Mouse (Mus musculus): ENCODE data around the gene Btnl1. TPM values are rescaled to one million over a fixed set of nuclear protein-coding genes. Genes with fewer than 3 reads are reported as not detected.
A peak's percentile ranks its signal among the peaks of the same experiment; 100 is the strongest.

Gene Btnl1
- total RNA-seq (2021), result not detected

DNA sequence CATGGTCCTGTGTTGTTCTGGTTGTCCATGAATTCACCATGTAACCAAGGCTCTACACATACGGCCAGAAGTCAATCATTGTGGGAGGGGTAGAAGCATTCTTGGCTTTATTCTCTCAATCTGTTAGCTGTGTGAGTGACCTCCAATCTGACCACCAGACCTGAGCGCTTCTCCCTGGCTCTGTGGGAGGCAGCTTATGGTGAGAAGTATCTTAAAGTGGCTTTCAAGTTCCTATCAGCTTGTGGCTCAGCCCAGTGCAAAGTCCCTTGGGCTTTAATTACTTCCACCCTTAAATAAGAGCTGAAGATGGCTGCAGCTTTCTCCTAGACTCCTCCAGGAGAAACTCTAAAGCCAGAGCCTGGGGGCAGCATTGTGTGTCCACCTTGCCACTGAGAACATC is at the start of gene Btnl1:
Btnl1 (plus strand) TSS at position 286 of the 400 bp plus-strand sequence.
- no peak for DNase-seq (ENCODE audit: extremely low spot score in 1 of 2, low spot score in 1 of 2)

DNA sequence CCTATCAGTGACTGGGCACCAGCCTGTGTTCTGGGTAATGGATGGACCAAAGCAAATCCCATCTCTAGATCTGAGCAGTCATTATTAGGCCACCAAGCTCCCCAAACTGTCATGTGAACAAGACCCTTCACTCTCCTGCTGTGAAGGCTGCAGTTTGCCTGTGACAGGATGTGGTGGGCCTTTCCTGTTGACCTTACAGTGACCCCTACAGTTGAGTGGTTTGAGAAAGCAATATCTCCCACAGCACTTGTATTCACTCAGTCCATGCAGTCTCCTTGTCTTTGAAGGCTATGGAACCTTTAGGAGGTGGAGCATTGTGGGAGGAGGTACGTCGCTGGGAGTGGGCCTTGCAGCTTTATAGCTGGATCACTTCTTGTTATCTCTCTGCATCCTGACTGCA is 47.1 kb upstream of the Btnl1 start:
- DNase-seq (ENCODE audit: extremely low spot score in 1 of 2, low spot score in 1 of 2), result no peak

DNA sequence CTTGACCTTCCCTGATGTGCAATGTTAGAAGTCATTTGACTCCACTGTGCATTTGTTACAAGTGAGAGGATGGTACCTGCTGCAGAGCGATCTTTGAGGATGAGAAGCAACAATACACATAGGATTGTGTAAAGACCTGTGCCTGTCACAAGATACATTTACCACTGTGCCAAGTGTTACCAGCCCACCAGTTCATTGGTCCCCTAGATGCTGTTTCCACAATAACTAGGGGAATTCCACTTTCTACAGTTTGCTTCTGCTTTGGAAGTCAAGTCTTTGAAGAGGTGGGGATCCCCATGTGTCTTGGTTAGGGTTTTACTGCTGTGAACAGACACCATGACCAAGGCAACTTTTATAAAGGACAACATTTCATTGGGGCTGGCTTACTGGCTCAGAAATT is 45.7 kb upstream of the Btnl1 start:
- no peak for DNase-seq (ENCODE audit: extremely low spot score in 1 of 2, low spot score in 1 of 2)

DNA sequence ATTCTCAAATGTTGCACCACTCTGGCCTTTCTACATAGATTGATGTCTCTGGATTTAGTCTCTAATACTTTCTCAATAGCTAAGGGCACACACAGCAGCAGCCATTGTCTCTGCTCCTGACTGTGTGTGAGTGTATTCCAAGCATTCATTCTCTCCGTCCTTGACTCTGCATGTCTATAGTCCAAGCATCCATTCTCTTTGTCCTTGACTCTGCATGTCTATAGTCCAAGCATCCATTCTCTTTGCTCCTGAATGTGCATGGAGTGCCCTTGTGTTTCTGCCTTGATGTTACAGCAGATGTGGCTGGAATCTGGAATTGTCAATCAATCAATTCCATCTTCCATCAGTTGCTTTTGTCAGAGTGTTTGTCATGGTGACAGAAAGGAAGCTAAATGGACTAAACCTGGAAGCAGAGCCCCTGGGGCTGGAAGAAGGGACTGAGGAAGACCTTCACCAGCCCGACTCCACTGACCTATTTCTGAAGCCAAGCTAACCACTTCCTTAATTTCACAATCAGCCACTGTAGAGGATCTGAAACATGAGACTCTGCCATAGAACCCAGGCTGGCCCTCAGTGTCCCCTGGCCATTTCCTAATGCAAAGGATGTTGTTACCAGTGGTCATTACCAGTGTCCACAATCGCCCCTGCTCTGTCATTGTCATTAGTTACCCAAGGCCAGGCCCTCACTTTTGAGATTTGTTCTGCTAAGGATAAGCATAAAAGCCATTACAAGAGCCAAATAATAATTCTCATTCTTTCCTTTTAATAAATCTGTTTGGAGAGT is 36.1 kb upstream of the Btnl1 start:
- DNase-seq (ENCODE audit: extremely low spot score in 1 of 2, low spot score in 1 of 2), result no peak

DNA sequence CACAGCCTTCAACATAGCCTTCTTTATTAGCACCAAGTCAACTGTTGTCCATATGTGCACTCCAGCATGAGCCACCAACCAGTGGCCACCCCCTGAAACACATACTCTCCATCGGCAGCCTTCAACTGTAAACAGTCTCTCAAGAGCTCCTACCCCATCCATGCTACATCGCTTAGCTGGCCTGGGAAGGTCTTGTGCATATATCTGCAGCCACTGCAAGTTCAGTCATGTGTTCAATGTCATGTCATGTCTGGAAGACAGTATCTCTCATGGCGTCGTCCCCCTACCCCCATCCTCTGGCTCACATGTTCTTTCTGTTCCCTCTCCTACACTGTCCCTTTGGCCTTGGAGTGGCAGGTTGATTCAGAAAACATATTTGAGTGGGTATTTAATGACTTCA is 32.0 kb upstream of the Btnl1 start:
- DNase-seq (ENCODE audit: extremely low spot score in 1 of 2, low spot score in 1 of 2), result no peak

DNA sequence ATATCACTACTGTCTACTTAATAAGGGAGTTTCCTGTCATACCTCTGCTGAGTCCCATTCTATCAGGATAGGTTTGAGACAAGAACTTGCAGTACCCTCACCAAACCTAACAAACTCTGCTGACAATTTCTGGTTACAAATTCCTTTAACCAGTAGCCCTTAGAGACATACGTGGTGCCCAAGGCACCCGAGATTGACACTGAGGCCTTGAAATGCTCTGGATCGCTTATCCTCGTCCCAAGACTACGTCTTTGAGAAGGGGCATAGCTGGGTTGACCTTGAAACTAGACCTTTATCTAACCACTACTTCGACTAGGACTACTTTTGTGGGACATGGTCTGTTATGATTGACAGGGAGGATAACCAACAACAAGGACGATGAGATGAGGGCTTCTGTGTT is 31.4 kb upstream of the Btnl1 start:
- DNase-seq (ENCODE audit: extremely low spot score in 1 of 2, low spot score in 1 of 2), result no peak

DNA sequence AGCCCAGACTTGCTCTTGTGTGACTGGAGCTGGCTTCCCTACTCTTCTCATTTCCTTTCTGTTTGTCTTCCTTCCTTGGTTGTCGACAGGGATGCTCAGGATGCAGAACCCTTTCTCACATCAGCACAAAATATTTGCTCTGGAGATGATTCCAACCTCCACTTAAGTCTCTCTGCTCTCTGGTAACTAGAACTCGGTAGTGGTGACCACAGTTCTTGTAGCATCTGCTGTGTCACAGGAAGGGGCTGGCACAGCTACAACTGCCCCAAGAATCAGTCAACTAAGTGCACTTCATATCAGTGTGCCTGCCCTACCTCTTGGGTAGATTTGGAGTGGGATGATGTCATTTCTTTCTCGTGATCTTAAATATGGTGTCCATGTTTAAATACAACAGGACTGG is 30.9 kb upstream of the Btnl1 start:
- no peak for DNase-seq (ENCODE audit: extremely low spot score in 1 of 2, low spot score in 1 of 2)

DNA sequence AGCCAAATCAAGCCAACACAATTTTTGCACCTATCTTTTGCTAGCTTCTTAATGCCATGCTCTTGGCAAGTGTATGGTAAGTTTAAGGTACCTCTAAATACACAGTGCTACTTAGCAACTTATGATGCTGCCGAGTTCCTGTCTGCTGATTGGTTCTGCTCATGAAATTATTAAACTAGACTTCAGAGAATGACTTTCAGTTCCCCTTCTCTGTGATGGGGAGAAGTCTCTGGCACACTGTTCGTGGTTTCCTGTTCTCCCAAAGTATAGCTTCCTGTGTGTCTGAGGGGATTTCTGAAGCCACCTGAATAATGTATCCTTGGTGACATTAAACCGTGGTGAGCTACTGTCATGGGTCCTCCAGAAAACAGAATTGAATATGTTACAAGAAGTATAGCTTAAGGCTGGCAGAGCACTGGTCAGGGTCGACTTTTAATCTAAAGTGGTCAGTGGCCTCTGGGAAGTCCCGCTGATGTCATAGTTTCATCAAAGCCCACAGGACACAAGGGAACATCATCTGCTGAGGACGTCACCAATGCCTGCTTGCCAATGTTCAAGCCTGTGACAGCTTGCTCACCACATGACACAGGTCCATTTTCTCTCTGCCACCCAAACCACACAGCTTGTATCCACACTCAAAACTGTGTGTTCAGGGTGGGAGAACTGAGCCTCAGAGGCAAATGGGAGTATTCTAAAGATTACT is 29.2 kb upstream of the Btnl1 start:
- DNase-seq (ENCODE audit: extremely low spot score in 1 of 2, low spot score in 1 of 2), result peak; percentile 19 to 56

DNA sequence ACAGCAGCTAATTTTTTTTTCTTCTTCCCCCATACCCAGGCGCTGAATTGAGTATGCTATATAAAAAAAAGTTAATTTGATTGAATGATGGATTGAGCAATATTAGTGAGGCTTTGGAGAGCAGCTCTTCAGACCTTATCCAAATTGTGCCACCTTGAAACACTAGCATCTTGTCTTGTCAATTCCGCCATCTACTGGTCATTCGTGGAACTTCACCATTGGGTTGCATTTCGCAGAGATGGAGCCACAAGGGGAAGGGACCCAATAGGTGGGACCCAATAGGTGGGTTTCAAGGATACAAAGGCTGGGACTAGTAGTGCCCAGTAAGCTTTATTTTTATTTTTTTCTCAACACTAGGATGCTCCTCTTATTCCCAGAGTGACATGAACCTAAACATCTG is 27.5 kb upstream of the Btnl1 start:
- peak; percentile 73 to 96 for DNase-seq (ENCODE audit: extremely low spot score in 1 of 2, low spot score in 1 of 2)

DNA sequence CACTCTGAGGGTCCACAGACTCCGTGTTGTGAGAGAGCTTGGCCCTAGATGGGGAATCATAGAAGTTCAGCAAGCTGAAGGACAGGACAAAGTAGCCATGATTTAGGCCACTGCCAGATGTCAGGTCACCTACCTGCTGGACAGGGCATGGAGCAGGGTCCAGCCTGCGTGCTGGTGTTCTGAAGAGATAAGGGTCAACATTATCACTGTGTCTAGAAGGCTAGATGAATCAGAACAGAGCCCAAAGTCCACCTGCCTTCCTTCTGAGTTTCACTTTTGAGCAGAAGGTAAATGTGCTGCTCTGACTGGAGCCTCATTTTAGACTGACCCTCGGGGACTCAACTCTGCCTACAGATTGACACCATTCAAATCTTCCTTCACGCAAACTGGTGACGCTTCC is 22.4 kb upstream of the Btnl1 start, which contains the start of gene Btnl2:
Btnl2 (plus strand) TSS at position 284 of the 400 bp plus-strand sequence.
- no peak for DNase-seq (ENCODE audit: extremely low spot score in 1 of 2, low spot score in 1 of 2)

DNA sequence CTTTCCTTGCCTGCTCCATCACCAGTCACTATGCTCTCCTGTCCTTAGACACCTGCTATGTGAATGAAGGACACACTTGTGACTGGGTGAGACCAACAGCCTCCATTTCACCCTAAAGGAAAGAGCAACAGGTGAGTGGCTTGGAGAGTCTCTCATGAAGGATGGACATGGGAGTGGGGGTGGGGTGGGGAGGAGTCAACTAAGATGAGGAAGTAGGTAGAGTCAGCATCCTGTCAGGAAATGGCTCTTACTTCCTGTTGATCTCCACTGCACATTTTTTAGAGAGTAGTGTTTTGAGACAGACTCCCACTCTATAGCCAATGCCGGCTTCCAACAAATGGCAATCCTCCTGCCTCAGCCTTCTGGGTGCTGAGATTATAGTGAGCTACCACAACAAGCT is 22.0 kb upstream of the Btnl1 start:
- no peak for DNase-seq (ENCODE audit: extremely low spot score in 1 of 2, low spot score in 1 of 2)

DNA sequence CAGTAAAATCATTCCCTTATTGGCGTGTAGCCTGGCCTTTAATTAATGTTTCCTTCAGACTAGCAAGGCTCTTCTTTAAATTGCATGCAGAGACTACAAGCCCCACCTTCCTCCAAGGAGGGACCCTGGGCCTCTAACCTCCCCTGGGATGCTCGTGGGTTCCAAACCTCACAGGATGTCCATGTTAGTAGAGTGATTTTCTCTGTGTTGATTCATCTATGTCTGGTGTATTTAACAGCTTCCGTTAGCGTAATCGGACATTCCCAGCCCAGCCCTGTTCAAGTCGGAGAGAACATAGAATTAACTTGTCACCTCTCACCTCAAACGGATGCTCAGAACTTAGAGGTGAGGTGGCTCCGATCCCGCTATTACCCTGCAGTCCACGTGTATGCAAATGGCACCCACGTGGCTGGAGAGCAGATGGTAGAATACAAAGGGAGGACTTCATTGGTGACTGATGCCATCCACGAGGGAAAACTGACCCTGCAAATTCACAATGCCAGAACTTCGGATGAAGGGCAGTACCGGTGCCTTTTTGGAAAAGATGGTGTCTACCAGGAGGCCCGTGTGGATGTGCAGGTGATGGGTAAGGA is 13.9 kb upstream of the Btnl1 start:
- DNase-seq (ENCODE audit: extremely low spot score in 1 of 2, low spot score in 1 of 2), result no peak

DNA sequence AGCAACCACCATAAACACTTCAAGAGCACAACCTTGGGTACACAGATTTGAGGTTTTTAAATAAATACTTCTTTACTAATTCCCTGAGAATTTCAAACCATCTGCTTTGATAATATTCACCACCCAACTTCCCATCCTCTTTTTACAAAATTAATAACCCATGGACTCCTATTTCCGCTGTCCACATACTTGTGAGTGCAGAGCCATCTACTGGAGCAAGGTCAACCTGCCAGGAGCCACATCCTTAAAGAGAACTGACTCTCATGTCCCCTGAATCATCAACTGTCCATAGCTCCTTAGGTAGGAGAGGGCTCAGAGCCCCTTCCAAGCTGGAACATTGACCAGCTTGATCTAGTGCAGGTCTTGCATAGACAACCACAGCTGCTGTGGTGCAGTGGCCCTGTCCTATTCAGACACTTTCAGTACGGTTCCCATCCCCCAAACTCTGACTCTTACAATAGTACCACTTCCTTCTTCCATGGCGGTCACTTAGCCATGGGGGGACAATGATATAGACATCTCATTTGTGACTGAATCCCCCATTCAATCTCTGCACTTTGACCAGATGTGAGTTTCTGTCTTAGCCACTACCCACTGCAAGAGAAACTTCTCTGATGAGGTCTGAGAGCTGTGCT is 13.1 kb upstream of the Btnl1 start:
- no peak for DNase-seq (ENCODE audit: extremely low spot score in 1 of 2, low spot score in 1 of 2)

DNA sequence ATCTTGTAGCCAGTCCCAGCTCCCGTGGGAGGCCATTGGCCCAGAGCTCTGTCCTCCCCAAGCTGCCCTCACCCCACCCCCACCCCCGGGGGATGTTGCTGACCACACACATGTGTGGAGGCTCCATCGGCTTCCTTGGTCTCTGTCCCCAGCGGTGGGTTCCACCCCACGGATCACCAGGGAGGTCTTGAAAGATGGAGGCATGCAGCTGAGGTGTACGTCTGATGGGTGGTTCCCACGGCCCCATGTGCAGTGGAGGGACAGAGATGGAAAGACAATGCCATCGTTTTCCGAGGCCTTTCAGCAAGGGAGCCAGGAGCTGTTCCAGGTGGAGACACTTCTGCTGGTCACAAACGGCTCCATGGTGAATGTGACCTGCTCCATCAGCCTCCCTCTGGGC is 11.9 kb upstream of the Btnl1 start:
- no peak for DNase-seq (ENCODE audit: extremely low spot score in 1 of 2, low spot score in 1 of 2)

DNA sequence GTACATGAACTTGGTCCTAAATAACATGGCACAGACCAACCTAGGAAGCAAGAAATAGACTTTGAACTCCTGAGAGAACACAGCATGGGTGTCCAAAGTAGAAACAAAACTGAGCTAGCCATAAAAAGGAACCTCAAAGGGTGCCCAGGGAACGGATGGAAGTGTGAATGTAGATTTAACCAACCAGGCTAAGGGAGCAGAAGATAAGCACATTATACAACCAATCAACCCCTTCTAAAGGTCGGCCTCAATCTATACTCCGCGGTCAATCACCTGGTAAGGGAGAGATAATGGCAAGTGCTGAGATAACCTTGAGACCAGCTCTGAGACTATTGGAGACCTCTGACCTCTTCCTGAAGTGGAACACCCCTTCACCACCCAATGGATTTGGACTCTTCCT is 6.4 kb upstream of the Btnl1 start:
- DNase-seq (ENCODE audit: extremely low spot score in 1 of 2, low spot score in 1 of 2), result no peak

DNA sequence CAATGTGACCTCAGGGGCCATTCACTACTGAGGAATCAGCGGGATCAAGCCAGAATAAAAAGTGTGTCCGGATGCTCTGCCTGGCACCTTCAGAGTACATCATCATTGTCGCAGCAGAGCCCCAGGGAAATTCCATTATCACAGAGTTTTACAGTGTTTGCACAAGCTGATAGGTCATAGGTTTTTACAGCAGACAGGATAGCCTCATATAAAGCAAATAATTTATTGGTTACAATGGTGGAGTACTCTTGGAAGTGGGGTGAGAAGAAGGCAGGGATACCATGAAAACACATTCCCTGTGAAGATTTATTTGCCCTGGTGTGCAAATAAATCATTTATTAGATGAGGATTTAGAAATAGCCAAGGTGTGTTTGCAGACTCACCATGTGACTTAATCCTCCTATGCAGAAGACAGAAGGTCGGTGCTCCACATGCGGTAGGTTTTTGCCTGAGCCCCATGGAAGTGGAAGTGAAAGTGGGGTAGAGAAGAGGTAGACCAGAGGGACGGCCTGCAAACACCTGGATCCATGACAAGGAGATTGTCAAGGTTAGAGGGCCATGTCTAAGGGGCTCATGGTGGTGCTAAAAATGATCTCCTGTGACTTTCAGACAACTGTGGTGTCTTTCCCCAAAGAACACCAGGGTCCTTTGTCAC is 3.8 kb upstream of the Btnl1 start:
- no peak for DNase-seq (ENCODE audit: extremely low spot score in 1 of 2, low spot score in 1 of 2)

DNA sequence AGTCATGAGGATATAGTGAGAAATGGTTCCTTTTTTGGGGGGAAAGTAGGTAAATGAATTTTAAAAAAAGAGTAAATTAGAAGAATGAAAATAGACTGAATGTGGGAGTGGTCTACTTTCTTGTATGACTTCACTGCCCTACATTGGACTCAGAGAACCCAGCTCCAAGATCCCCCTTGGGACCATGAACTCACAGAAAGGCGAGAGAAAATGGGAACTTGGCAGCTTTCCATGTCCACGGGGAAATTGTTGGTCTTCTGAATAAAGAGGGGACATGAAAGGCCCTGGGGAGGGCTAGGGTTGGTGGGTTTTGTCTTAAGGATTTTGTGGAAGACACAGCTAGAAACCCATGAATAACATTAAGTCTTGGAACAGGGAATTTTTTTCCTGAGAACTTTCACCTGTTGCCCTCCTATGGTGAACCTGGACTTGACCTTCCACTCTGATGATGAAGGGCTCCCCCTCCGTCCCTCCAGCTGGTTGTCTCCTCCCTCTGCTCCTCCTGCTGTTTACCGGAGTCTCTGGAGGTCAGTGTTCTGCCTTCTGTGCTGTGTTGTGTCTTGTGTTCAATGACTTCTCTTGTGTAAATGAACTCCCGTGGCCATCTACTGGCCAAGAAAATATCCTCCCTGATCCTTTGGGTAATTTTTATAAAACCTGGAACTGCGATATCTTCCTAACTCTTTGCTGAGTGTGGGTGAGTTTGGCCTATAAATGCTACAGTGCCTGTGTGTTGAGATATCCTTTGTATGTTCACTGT is 698 bp downstream of the Btnl1 start:
- no peak for DNase-seq (ENCODE audit: extremely low spot score in 1 of 2, low spot score in 1 of 2)

DNA sequence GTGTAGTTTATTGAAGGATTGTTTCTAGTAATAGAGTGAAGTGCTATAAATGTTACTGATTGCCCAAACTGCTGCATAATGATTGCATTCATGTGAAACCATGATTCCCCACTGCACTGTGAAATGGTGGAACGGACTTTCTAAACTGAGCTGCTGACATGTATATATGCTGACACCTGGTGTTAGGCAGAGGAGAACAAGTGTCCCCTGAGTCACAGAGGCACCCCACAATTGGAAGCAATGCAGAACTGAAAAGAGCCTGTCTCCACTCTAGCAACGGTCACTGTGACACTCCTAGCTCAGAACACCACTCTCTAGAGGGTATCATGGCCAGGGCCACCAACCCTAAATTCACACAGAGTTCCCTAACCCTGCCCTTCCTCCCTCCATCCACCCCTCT is 1.8 kb downstream of the Btnl1 start:
- no peak for DNase-seq (ENCODE audit: extremely low spot score in 1 of 2, low spot score in 1 of 2)

DNA sequence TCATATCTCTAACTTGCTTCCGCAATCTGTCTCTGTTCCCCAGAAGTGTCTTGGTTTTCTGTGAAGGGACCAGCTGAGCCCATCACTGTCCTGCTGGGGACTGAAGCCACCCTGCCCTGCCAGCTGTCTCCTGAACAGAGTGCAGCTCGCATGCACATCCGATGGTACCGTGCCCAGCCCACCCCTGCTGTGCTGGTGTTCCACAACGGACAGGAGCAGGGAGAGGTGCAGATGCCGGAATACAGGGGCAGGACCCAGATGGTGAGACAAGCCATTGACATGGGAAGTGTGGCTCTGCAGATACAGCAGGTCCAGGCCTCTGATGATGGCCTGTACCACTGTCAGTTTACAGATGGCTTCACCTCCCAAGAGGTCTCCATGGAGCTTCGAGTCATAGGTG is 2.5 kb downstream of the Btnl1 start:
- no peak for DNase-seq (ENCODE audit: extremely low spot score in 1 of 2, low spot score in 1 of 2)

DNA sequence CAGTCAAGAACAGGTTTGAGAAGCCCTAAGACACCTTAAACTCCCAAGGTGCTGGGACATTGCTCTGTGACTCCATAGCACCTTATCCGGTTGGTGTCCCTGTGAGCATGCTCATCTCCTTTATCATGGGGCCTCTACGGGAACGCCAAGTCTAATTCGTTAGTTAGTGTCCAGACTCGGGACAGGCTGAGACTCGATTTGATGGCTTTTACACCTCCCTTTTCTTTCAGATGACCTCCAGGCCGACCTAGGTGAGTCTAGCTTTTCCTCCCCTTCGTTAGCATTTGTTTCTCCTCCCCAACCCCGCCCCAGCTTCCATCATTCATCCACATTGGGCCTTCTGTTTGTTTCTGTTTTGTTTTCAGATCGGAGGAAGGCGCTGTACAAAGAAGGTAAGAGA is 4.9 kb downstream of the Btnl1 start:
- no peak for DNase-seq (ENCODE audit: extremely low spot score in 1 of 2, low spot score in 1 of 2)
